Mouse (Mus musculus): ENCODE results near the gene Tfap2b.

The Tfap2b gene

DNA sequence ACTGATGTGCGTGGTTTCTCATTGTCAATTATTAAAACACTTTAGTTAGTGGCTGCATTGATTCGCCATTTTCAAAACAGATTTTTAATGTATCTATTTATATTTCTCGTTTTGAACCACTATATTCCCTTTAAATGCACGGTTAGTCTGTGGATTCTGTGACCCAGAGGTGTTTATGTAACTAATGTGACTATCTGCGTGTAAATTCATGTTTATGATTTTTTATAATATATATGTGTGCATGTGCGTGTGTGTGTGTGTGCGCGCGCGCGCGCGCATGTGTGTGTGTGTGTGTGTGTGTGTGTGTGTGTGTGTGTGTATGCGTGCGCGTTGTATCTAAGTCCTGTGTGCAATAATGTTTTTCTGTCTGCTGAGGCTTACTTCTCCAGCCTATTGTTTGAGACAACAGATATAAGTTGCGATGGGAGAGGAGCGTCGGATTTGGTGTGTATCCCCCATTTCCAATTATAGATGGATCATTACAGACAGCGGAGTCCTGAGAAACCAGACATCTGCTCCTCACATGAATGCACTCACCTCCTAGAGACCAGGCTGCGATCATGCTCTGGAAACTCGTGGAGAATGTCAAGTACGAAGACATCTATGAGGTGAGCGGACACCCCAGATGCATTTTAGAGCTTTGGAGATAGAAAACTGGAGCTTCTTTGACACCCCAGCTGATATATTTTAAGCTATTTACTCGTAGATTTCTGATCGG is at the start of gene Tfap2b:
TSS of gene Tfap2b (plus strand) at position 274 of the 718 bp plus-strand sequence.
- DNase-seq (ENCODE audit: low spot score), result peak; percentile 74

DNA sequence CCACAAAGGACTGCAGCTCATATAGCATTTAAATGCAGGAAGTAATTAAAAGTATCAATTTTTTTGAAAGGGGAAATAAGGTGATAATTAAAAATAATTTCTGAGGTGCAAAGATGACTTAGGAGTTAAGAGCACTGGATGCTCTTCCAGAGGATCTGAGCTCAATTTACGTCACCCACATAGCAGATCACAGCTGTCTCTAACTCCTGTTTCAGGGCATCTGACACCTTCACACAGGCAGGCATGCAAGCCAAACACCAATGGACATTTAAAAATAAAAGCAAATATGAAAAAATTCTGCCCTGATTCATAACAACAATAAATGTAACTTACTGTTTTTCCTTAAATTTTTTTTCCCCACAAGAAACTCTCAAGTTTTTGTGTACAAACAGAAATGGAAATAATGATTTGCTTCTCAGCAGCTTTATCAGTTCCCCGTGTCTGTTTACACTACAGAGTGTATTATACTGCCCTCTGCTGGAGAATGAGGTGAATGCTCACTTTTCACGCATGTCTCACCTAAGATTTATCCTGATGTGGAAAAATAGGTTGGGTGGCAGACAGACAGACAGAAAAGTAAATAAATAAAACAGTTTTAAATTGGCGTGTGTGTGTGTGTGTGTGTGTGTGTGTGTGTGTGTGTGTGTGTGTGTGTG is 29.8 kb upstream of the Tfap2b start:
- peak; percentile 86 for DNase-seq (ENCODE audit: low spot score)

DNA sequence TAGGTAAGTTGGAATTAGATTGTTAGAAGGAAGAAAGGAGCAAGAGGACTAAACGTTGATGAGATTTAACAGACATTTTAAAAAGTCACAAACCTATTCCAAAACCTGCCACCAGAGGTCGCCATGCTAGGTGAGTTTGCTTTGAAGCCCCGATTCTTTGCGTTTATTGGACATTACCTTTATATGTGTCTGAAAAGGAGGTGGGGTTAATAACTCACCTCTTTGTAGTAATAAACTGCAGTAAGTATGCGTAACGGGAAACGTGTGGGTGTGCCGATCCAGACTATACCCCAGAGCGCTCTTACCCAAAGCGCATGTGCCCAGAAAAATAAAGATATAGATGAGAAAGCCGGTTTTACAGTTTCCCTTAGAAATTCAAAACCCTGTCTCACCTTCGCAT is 3.1 kb upstream of the Tfap2b start:
- DNase-seq (ENCODE audit: low spot score), result peak; percentile 84

DNA sequence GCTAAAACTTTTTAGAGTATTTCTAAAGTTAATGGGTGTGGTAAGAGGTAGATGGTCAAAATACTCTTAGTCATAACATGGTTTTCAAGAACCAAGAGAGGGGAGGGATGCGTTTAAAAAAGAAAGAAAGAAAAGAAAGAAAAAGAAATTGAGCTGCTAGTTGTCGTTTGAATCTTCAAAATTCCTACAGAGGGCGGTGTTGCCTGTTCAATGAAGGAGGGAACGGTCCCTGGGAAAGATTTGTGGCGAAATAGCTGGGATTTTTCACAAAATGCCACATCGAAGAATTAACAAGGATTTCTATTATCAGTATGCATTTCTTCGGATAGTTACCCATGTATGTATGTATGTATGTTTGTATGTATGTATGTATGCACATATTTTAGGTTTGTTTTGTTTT is 2.5 kb upstream of the Tfap2b start:
- DNase-seq (ENCODE audit: low spot score), result peak; percentile 84

DNA sequence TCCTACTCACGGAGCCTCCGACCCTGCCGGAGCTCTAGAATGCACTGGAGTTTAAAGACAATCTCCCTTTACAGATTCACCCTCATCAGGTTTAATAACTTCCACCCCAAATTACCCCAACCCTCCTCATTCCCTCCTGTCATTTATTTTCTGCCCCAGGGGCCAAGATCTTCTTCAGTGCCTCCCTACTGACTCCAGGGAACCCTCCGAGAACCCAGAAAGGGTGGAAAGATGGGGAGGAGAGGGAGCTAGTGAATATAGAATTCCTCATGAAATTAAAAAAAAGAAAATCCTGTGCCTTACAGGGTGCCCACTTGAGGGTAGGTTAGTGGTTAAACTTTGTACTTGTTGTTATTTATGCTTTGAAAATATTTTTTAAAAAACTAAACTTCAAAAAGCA is 1.1 kb upstream of the Tfap2b start:
- peak; percentile 34 for DNase-seq (ENCODE audit: low spot score)

GRCm38 (mm10) chr1:19209359-19209745 is 638 bp downstream of the Tfap2b start:
- DNase-seq (ENCODE audit: low spot score), result no peak

- peak; percentile 70 for DNase-seq (ENCODE audit: low spot score)
These were observed 1.1 kb downstream of the Tfap2b start for GRCm38 (mm10) chr1:19209776-19210175.

DNA sequence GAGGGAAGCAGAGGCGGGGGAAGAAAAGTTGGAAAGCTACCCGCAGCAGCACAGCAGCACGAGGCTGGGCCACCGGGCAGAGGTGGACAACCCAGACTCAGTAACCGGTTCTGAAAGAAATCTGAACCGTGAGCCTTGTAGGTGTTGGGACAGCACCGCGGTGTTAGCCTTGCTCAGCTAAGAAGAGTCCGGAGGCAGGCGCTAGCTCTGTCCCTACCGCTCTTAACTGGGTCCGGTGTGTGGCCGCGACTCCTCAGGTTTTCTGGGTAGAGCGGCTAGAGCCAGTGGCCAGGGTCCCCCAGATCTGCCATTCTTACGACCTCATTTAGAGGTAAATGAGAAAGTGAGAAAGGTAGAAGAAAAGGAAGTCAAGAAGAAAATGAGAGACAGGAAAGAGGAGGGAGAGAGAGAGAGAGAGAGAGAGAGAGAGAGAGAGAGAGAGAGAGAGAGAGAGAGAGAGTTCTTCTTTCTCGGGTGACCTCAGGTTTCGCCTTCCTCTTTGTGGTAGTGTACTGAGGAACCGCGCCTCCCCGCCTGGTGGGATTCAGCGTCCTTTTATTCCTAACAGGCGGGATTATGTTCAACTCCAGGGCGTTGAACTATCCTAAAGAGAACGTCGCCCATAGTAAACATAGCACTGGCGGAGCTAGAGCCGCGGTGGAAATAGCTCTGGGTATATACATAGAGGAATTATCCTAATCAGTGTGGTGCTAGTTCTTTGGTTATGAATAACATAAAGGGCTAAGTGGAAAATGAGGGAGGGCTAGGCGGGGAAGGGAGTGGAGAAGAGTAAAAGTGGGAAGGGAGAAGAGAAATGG is 1.7 kb downstream of the Tfap2b start:
- peak; percentile 59 for DNase-seq (ENCODE audit: low spot score)

DNA sequence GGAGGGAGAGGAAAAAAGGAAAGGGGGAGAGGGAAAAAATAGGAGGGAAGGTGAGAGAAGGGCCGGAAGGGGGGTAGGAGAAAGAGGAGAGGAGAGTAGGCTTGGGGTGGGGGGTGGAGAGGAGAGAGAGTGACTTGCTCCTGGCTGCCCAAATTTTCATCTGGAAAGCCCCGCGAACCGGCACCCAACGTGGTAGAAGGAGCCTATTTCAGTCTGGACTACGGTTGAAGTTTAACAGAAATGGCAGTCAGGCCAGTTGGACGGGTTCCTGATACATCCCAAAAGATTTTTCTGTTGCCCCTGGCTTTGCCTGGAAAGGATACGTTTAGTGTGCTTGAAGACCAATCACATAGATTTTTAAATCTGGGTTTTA is 2.3 kb downstream of the Tfap2b start:
- DNase-seq (ENCODE audit: low spot score), result peak; percentile 45

- DNase-seq (ENCODE audit: low spot score), result peak; percentile 67
These were observed 2.9 kb downstream of the Tfap2b start for GRCm38 (mm10) chr1:19211546-19212154.

DNA sequence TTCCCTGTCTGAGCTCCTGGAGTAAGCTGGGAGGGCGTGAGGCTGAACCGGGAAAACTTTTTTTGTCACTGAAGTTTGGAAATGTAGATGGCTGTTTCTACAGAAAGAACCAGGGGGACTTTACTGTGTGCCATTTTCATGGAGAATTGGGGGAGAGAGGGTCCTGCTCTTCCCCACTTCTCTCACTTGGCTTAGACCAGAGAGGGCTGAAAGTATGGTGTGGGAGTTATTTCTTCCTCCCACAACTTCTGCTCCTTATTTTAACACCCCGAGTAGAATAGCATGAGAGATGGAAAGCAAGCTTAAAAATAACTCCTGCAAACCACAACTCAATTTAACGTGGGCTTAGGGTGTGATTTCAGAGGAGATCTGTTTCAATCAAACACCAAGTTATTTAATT is 4.0 kb downstream of the Tfap2b start:
- DNase-seq (ENCODE audit: low spot score), result peak; percentile 39

DNA sequence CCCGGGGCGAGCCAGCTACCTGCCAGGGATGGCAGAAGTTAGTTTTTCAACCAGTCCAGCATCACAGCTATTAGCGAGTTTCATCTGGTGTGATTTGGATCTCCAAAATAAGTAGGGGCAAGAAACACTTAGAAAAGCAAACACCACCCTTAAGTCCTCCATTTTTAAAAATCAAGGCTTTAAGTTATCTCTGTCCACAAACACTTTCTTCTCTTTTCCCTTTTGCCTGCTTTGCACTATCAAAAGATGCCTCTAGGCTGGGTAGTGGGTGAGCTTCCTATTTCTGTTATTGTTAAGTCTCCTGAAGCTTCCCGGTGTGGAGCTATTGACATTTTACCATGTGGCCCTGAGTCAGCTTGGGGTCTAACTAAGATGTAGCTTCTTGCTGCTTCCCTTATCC is 4.5 kb downstream of the Tfap2b start:
- peak; percentile 53 for DNase-seq (ENCODE audit: low spot score)

DNA sequence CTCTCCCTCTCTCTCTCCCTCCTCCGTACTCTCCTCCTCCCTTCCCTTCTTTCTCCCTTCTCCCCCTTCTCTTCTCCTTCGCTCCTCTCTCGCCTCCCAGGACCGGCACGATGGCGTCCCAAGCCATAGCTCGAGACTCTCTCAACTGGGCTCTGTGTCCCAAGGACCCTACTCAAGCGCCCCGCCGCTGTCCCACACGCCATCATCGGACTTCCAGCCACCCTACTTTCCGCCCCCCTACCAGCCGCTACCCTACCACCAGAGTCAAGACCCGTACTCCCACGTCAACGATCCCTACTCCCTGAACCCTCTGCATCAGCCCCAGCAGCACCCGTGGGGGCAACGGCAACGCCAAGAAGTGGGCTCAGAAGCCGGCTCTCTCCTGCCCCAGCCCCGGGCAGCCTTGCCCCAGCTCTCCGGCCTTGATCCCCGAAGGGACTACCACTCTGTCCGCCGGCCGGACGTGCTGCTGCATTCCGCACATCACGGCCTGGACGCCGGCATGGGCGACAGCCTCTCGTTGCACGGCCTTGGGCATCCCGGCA is 5.2 kb downstream of the Tfap2b start:
- peak; percentile 28 for DNase-seq (ENCODE audit: low spot score)

- peak; percentile 22 for DNase-seq (ENCODE audit: low spot score)
These were observed 8.7 kb downstream of the Tfap2b start for GRCm38 (mm10) chr1:19217391-19217790.

GRCm38 (mm10) chr1:19218221-19218620 is 9.5 kb downstream of the Tfap2b start:
- peak; percentile 38 for DNase-seq (ENCODE audit: low spot score)

DNA sequence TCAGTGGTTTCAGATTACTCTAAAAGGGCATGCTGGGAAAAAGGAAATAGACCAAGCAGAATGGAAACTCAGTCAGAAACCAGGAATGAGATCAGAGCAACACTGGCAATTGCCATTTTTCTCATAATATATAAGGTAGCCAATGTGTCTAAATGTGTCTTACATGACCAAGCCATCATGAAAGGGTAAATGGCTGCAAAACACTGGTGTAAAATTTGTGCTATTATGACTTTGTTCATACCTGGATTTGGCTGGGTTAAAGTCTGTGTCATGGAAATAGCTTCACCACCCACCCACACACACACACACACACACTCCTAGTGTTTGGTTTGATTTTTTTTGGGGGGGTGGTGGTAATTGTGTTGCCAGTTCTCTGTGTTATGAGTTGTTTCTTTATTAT is 10.7 kb downstream of the Tfap2b start:
- peak; percentile 32 for DNase-seq (ENCODE audit: low spot score)

GRCm38 (mm10) chr1:19220564-19220963 is 11.8 kb downstream of the Tfap2b start:
- DNase-seq (ENCODE audit: low spot score), result peak; percentile 36

GRCm38 (mm10) chr1:19221601-19222000 is 12.9 kb downstream of the Tfap2b start:
- peak; percentile 40 for DNase-seq (ENCODE audit: low spot score)

DNA sequence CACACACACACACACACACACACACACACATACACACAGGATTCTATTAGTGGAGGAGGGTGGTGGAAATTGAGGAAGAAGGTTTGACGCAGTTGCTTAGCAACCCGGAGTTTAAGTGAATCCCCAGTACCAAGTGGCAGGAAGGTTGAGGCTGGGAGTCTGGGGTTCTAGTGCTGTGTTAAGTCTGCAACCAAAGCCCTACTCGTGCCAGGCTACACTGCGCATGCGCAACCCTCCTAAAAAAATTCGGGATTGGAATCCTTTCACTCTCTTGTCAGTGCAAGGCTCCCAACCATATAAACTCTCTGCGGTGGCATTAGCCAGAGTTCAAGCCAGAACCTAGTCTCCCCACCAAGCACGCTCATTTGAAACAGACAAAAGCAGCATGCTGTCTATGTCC is 18.0 kb downstream of the Tfap2b start:
- DNase-seq (ENCODE audit: low spot score), result peak; percentile 67

GRCm38 (mm10) chr1:19230926-19231573 is 22.3 kb downstream of the Tfap2b start:
- DNase-seq (ENCODE audit: low spot score), result peak; percentile 42

DNA sequence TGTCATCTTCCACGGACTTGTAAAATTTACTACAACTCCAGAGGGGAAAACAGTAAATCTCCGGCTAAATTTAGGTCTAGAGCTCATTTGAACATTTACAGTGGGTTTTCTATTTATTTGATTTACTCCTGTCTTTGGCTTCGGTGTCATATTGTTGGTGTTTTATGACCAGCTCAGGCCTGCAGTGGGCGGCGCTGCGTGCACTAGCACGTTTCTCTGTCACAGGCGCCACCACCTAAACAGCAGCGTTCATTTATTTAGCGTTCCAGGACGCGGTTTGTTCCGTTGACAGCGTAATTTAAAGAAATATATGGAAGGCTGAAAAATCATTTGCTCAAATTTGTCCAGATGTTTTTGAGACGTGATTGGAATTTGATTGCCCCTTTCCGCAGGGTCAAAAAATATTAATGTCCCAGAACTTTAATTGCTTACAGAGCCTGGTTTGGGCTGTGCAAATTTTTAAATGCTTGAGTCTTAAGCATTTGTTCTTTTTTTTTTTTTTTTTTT is 22.9 kb downstream of the Tfap2b start:
- peak; percentile 49 for DNase-seq (ENCODE audit: low spot score)

Data from embryo, embryonic 10.5 days (tissue).